Mouse (Mus musculus): ENCODE data around the gene St6gal1. TPM values are rescaled to one million over a fixed set of nuclear protein-coding genes. Genes with fewer than 3 reads are reported as not detected.

The St6gal1 gene
- polyA plus RNA-seq, 1 experiment, result 8.3 TPM

GRCm38 (mm10) chr16:23269984-23270912 lies 45.7 kb downstream of the St6gal1 start:
- 69% methylated on average over 10 of the region's 10 CpGs for WGBS
- no peak for DNase-seq (ENCODE audit: low read depth, low spot score)

GRCm38 (mm10) chr16:23270913-23271253 lies 46.3 kb downstream of the St6gal1 start:
- no peak for DNase-seq (ENCODE audit: low read depth, low spot score)
- WGBS, result 50% methylated on average over 3 of the region's 3 CpGs

DNA sequence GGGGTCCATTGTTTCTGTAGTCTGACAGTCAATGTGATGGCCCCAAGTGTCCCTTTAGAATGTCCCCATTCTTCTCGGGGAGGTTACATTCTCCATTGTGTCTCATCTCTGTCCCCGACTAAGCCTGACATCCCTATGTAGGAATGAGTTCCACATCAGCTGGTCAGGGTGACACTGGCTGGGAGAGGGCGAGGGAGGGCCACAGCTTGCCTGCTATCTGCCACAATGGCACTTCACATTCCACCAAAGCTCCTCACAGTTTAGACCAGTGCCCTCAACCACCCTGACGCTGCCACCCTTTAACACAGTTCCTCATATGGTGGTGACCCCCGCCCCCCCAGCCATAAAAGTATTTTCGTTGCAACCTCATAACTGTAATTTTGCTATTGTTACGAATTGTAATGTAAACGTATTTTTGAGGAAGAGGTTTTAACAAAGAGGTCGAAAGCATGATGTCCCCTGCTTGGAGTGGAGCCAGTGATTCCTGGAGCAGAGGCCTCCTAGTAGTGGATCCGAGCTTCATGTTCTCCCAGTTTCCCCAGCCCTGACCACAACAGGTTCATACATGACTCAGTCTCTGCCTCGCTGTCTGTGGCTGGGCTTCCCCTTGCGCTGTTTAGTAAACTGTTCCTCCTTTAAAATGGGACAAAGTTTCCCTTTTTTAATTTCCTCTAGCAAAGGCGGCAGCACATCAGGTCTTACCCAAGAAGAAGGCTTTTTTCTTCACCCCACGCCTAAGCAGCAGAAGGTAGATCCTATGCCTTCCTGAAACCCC lies 47.4 kb downstream of the St6gal1 start:
- WGBS, result 69% methylated on average over 14 of the region's 14 CpGs

GRCm38 (mm10) chr16:23272521-23273230 lies 48.1 kb downstream of the St6gal1 start:
- no peak for DNase-seq (ENCODE audit: low read depth, low spot score)
- WGBS, result 63% methylated on average over 9 of the region's 9 CpGs

More for the DNA sequence above, 47.4 kb downstream of the St6gal1 start:
- DNase-seq (ENCODE audit: low read depth, low spot score), result no peak

GRCm38 (mm10) chr16:23274005-23274404 lies 49.5 kb downstream of the St6gal1 start:
- 80% methylated on average over 6 of the region's 6 CpGs for WGBS
- no peak for DNase-seq (ENCODE audit: low read depth, low spot score)

DNA sequence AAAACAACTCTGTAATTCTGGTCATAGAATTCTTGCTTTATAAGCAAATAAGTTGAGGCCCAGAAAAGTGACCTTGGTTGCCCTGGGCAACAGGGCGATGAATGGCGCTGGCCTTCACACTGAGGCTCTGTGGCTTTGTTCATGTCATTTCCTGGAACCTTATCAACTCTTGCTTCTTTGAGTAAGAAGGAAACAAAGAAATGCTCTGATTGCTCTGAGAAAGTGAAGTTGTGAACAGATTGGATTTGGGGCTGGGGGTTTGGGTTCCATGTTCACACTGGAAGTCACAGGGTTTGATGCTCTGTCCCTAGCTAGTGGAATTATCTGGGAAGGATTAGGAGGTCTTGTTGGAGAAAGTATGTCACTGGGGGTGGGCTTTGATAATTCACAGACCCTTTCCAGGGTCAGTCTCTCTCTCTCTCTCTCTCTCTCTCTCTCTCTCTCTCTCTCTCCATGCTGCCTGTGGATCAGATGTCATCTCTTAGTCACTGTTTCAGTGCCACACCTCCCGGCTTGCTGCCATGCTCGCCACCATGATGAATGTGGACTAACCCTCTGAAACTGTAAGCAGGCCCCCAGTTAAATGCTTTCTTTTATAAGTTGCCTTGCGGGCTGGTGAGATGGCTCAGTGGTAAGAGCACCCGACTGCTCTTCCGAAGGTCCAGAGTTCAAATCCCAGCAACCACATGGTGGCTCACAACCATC lies 50.2 kb downstream of the St6gal1 start:
- WGBS, result 88% methylated on average over 7 of the region's 7 CpGs
- no peak for DNase-seq (ENCODE audit: low read depth, low spot score)

GRCm38 (mm10) chr16:23275661-23276060 lies 51.1 kb downstream of the St6gal1 start:
- no peak for DNase-seq (ENCODE audit: low read depth, low spot score)
- WGBS, result 74% methylated on average over 2 of the region's 2 CpGs

DNA sequence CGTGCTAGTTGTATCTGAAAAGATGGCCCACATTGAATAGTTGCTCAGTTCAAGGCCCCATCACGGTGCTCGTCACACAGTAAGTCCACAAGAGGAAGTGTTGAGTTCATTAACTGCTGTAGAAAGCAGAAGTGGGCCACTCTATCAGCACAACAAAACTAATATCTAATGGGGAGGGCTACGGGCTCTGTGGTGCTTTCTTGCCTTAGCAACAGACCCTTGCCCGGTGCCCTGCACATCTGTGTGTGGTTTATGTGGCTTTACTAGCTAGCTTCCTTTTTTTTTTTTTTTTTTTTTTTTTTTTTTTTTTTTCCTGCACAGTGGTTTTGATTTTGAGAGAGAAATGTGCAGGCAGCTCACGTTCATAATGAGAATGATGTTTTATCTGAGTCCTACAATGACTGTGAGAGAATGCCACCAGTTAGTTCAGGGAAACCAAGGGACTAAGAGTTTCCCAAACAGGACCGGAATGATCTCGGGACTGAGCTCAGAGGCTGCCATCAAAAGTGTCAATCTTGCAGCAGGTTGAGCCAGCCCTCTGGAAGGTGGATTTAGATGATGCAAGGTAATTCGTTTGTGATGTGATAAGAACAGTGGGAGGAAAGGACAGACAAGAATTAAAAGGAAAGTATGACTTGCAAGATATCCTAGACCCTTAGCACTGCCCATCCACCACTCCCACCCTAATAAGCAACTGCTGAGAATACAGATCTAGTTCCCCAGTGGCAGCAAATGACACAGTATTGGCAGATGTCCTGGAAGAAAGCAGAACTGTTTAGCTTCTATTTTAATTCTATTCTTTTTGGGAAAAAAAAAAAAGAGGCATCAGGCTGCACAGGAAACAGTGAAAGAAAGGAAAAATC lies 55.6 kb downstream of the St6gal1 start:
- DNase-seq (ENCODE audit: low read depth, low spot score), result no peak
- 61% methylated on average over 9 of the region's 9 CpGs for WGBS

- WGBS, result 65% methylated on average over 4 of the region's 4 CpGs
Measured at GRCm38 (mm10) chr16:23280742-23281090, 56.2 kb downstream of the St6gal1 start.

DNA sequence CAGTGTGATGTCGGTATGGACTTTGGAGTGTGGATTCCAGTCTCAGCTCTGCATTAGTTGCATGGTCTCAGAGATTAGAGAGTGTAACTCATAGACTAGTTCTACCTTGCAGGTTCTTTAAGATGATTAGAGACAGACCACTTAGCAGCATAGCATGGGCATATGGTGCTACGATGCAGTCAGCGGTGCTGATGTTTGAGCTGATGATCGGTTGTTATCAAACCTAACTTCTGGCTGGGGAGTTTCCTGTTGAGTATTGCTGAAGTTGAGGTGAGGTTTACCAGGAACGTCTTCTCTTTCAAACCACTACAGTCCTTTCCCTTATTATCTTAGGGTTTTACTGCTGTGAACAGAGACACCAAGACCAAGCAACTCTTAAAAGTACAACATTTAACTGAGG lies 57.7 kb downstream of the St6gal1 start:
- DNase-seq (ENCODE audit: low read depth, low spot score), result no peak
- WGBS, result 80% methylated on average over 5 of the region's 5 CpGs

More at GRCm38 (mm10) chr16:23280742-23281090, 56.2 kb downstream of the St6gal1 start:
- DNase-seq (ENCODE audit: low read depth, low spot score), result no peak

DNA sequence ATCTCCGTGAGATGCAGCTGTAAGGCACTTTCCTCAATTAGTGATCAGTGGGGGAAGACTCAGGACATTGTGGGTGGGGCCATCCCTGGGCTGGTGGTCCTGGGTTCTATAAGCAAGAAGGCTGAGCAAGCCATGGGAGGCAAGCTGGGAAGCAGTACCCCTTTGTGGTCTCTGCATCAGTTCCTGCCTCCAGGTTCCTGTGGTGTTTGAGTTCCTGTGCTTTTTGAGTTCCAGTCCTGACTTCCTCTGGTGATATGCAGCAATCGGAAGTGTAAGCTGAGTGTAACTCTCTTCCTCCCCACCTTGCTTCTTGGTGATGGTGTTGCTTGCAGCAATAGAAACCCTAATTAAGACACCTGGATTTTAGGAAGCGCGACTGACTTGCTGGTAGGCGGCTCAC lies 58.4 kb downstream of the St6gal1 start:
- 84% methylated on average over 5 of the region's 5 CpGs for WGBS
- no peak for DNase-seq (ENCODE audit: low read depth, low spot score)

DNA sequence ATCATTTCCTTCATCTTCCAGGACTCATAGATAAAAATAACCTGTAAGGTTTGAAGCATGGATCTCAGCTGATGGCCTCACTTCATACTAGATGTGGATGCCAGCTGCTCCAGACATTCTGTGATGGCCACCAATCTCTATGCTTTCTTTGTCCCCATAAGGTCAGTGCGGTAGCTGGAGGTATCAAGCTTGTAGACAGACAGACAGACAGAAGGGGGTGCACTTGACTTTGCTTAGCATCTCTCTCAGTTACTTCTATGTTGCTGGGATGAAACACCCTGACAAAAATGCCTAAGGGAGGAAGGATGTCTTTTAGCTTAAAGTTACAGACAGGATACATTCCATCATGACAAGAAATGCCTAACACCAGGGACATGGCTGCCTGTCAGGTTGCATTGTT lies 59.1 kb downstream of the St6gal1 start:
- 94% methylated on average over 1 of the region's 1 CpGs for WGBS
- DNase-seq (ENCODE audit: low read depth, low spot score), result no peak

- 70% methylated on average over 15 of the region's 15 CpGs for WGBS
- no peak for DNase-seq (ENCODE audit: low read depth, low spot score)
Measured at GRCm38 (mm10) chr16:23284470-23285394, 60.2 kb downstream of the St6gal1 start.

DNA sequence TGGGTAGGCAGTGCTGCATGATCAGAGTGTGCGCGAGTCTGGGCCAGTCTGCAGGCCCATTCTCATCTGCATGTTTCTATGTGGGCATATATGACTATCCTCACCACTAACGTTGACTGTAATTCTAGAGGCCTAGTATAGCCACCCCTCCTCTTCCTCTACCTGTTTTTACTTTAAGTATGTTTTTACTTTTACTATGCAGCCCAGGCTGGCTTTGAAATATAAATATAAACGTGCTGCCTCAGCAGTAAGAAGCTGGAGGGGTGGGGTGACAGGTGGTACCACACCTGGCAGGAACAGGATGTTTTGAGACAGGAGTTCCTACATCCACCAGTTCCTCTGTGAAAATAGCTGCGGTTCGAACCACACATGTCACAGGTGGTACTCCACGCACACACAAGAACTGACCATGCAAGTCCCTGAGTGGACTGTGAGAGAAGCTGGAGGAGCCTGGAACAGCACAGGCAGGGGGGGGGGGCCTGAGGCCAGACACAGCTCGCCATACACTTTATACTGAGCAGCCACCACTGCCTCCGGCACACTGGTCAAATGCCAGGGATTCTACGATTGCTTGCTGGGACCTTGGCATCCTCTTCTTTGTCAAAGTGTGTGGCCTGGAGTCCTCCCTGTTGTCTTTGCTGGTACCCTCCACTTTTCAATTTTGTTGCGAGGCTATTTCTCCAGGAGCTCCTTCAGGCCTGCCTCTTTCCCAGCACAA lies 62.0 kb downstream of the St6gal1 start:
- DNase-seq (ENCODE audit: low read depth, low spot score), result no peak
- WGBS, result 74% methylated on average over 11 of the region's 11 CpGs

GRCm38 (mm10) chr16:23287312-23288040 lies 62.9 kb downstream of the St6gal1 start:
- DNase-seq (ENCODE audit: low read depth, low spot score), result no peak
- WGBS, result 87% methylated on average over 10 of the region's 10 CpGs

DNA sequence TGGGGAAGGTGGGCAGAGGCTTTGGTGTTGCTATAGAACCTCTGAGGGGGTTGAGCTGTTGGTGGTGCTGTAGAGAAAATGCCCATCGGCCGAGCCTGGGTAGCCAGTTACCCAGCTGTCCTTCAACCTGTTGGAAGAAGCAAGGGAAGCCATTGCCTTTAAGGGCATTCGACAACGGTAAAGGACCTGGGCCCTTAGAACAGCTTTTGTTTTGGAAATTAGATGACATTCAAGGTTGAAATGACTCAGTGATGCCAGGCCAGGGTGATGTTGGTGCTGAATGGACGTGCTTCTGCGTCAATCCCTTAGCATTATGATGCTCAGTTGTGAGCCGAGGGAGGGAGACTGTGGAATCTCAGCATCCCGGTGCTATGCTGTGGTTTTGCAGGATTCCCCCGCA lies 63.6 kb downstream of the St6gal1 start:
- 94% methylated on average over 9 of the region's 9 CpGs for WGBS
- no peak for DNase-seq (ENCODE audit: low read depth, low spot score)

All from large intestine, adult 2 months (tissue).